Mouse (Mus musculus) CD4-positive helper T cell, adult 2 months (primary cell): Measurements from ENCODE around the gene Fam198b.

Experiments
- DNase-seq: peaks from one replicate; pipeline ENCODE4 v3.0.0-alpha.2; 2012; ENCODE audit warnings: low read depth, missing footprints, low spot score

The Fam198b gene

GRCm38 (mm10) chr3:79885686-79886356, 1.5 kb downstream of the Fam198b start:
- no peak for DNase-seq

- DNase-seq, result no peak
Observed at GRCm38 (mm10) chr3:79886357-79887091, 2.2 kb downstream of the Fam198b start.

- no peak for DNase-seq
Observed at GRCm38 (mm10) chr3:79887161-79887855, 3.0 kb downstream of the Fam198b start.

GRCm38 (mm10) chr3:79887966-79888365, 3.6 kb downstream of the Fam198b start:
- DNase-seq, result no peak

- no peak for DNase-seq
Observed at GRCm38 (mm10) chr3:79897534-79898370, 13.4 kb downstream of the Fam198b start.

- no peak for DNase-seq
Observed at GRCm38 (mm10) chr3:79898514-79898913, 14.2 kb downstream of the Fam198b start.

GRCm38 (mm10) chr3:79899906-79900305, 15.6 kb downstream of the Fam198b start:
- no peak for DNase-seq

GRCm38 (mm10) chr3:79900502-79900901, 16.2 kb downstream of the Fam198b start:
- DNase-seq, result no peak

- no peak for DNase-seq
Observed at GRCm38 (mm10) chr3:79901321-79901720, 17.0 kb downstream of the Fam198b start.

- no peak for DNase-seq
Observed at GRCm38 (mm10) chr3:79901734-79902133, 17.4 kb downstream of the Fam198b start.

GRCm38 (mm10) chr3:79903803-79904202, 19.5 kb downstream of the Fam198b start:
- DNase-seq, result no peak

- no peak for DNase-seq
Observed at GRCm38 (mm10) chr3:79904238-79904757, 20.0 kb downstream of the Fam198b start.

- no peak for DNase-seq
Observed at GRCm38 (mm10) chr3:79905397-79905796, 21.1 kb downstream of the Fam198b start.

GRCm38 (mm10) chr3:79906250-79907045, 22.1 kb downstream of the Fam198b start:
- no peak for DNase-seq

GRCm38 (mm10) chr3:79907223-79907622, 22.9 kb downstream of the Fam198b start:
- no peak for DNase-seq

- no peak for DNase-seq
Observed at GRCm38 (mm10) chr3:79910375-79911141, 26.2 kb downstream of the Fam198b start.

- DNase-seq, result no peak
Observed at GRCm38 (mm10) chr3:79911166-79911565, 26.8 kb downstream of the Fam198b start.

- no peak for DNase-seq
Observed at GRCm38 (mm10) chr3:79914012-79914411, 29.7 kb downstream of the Fam198b start.

GRCm38 (mm10) chr3:79916185-79916584, 31.9 kb downstream of the Fam198b start:
- no peak for DNase-seq

GRCm38 (mm10) chr3:79918761-79919160, 34.4 kb downstream of the Fam198b start:
- no peak for DNase-seq
